Mouse (Mus musculus): ENCODE measurements around the gene Tenm3.

DNA sequence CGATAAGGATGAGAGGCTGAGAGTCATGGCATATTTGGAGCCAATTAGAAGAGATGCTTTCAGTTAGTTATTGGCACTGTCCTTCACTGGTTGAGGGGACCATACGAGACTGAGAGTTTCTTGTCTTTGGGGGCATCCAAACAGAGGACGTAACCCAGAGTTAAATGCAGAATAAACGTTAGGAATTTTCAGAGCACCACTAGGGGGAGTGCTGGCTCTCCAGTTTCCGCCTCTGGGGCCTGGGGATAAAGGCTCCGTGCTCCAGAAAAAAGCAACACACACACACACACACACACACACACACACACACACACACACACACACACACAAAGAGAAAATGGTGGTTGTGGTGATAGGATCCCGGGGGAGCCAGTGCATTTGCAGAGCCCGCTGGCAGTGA lies 636.8 kb downstream of the Tenm3 start:
- no peak for TF ChIP-seq CTCF (IDR thresholded peaks at IDR 0.05; ENCODE audit: control insufficient read depth, insufficient read depth, insufficient read length)
- TF ChIP-seq CEBPB (IDR thresholded peaks at IDR 0.05; ENCODE audit: low read depth): no peak
- TF ChIP-seq MAX (IDR thresholded peaks at IDR 0.05): no peak
- no peak for TF ChIP-seq MYOD1 (IDR thresholded peaks at IDR 0.05; ENCODE audit: control insufficient read depth, insufficient read length, low read depth)
- TF ChIP-seq USF1 (IDR thresholded peaks at IDR 0.05; ENCODE audit: low read depth): no peak
- TF ChIP-seq MYOG (IDR thresholded peaks at IDR 0.05; ENCODE audit: control insufficient read depth, extremely low read depth, insufficient read length): no peak
- TF ChIP-seq FOSL1 (IDR thresholded peaks at IDR 0.05; ENCODE audit: insufficient read depth, low read length, poor library complexity, severe bottlenecking): no peak
